Mouse (Mus musculus) embryonic facial prominence, embryonic 11.5 days (tissue): Measurements from ENCODE around the gene Msrb1. TPM values are rescaled to one million over a fixed set of nuclear protein-coding genes. Genes with fewer than 3 reads are reported as not detected.
A peak's percentile ranks its signal among the peaks of the same experiment; 100 is the strongest.

Source experiments
- ATAC-seq: fragments of 200-750 bp; cut with Nextera tagmentation; replicated peaks from 2 replicates; pipeline ENCODE4 v1.8.0; 2017; ENCODE audit warnings: low read depth; ENCODE audit not compliant: insufficient number of reproducible peaks, low FRiP score, low TSS enrichment
- DNase-seq: peaks from one replicate; pipeline ENCODE4 v3.0.0-alpha.2; 2015; ENCODE audit warnings: low spot score
- H3K27ac ChIP-seq: fragments of 300-500 bp; sonication (generic); replicated peaks from 2 replicates; pipeline ENCODE4 v1.5.1; 2014; ENCODE audit warnings: mild to moderate bottlenecking, low read depth, low read length, control low read depth
- H3K27me3 ChIP-seq: fragments of 300-500 bp; sonication (generic); 2 replicates; pipeline ENCODE4 v1.6.1; 2014; ENCODE audit warnings: mild to moderate bottlenecking, low read length, moderate library complexity, mixed read lengths; ENCODE audit not compliant: control insufficient read depth, insufficient read depth
- H3K36me3 ChIP-seq: fragments of 300-500 bp; sonication (generic); replicated peaks from 2 replicates; pipeline ENCODE4 v1.6.1; 2014; ENCODE audit warnings: low read depth, mild to moderate bottlenecking, low read length, moderate library complexity, mixed read lengths; ENCODE audit not compliant: control insufficient read depth, insufficient read depth
- H3K4me1 ChIP-seq: fragments of 300-500 bp; sonication (generic); 2 replicates; pipeline ENCODE4 v1.6.1; 2014; ENCODE audit warnings: low read length, mixed read lengths; ENCODE audit not compliant: control insufficient read depth, insufficient read depth
- H3K4me2 ChIP-seq: fragments of 300-500 bp; sonication (generic); 2 replicates; pipeline ENCODE4 v1.6.1; 2014; ENCODE audit warnings: low read depth, mild to moderate bottlenecking, control low read depth, low read length, moderate library complexity
- H3K4me3 ChIP-seq: fragments of 300-500 bp; sonication (generic); 2 replicates; pipeline ENCODE4 v1.5.1; 2014; ENCODE audit warnings: low read depth, low read length, control low read depth
- H3K9ac ChIP-seq: fragments of 300-500 bp; sonication (generic); replicated peaks from 2 replicates; pipeline ENCODE4 v1.6.1; 2014; ENCODE audit warnings: mild to moderate bottlenecking, control low read depth, low read length
- H3K9me3 ChIP-seq: fragments of 300-500 bp; sonication (generic); replicated peaks from 2 replicates; pipeline ENCODE4 v1.6.1; 2016; ENCODE audit warnings: mild to moderate bottlenecking, low read length, inconsistent platforms, mixed read lengths; ENCODE audit not compliant: control insufficient read depth
- WGBS: fragments of 180-500 bp; shearing (Covaris S2); extraction: QIAGEN DNeasy Blood & Tissue Kit; methylation state at CpG from one replicate; pipeline ENCODE4 v1.1.7; 2014; 5-methylcytosine and 5-hydroxymethylcytosine counted together
- polyA plus RNA-seq: library from polyadenylated mRNA; unstranded; fragments of >200 nt; fragmentation: Nextera tagmentation; extraction: Ambion mirVana; gene quantifications from 2 replicates; pipeline ENCODE4 v1.2.1, GENCODE M21; 2014

Msrb1 gene
- 23.6 and 24.3 TPM in 2 replicates for polyA plus RNA-seq

DNA sequence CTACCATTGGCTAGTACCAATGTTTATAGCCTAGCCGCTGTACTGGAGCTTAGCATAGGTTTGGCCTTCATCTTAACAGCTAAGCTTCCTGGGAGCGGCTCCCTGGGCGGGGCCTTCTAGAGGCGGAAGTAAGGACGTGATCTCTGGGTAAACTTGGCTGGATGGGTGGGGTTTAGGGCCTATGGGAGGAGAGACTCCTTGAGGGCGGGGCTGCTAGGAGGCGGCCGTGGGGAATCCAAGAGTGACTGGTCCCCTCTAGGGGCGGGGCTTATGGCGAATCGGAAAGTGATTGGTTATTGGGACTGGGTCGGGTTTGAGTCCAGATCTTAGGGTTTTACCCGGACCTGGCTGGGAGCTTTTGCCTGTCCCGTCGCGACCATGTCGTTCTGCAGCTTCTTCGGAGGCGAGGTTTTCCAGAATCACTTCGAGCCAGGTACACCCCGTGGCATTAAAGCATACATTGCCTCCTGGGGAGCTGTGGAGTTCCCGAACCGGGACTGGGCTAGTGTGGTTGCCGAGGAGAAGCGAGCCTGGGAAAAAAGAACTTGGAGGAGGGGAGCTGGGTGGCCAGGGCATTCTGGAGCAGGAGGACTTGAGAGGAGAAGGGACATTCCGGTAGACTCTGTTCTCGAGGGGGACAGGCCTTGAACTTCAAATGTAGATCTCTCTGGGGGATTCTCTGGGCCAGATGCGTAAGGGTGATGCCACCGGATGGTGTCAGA lies at the start of gene Msrb1:
Gene Msrb1 (plus strand): TSS at position 313 of the 722 bp plus-strand sequence.
- Histone ChIP-seq H3K36me3 (no peaks in the 10 kb centered on the region), H3K27me3 (no peaks in the 10 kb centered on the region), H3K4me2 (peak within 1 kb of the TSS; percentile 73), H3K9ac (peak within 1 kb of the TSS; percentile 64), H3K9me3 (no peaks in the 10 kb centered on the region), H3K4me1 (no peaks in the 10 kb centered on the region), H3K4me3 (peak within 1 kb of the TSS; percentile 59), H3K27ac (no peak within 1 kb of the TSS; the same call in 1 of the 2 replicates)
- WGBS = 1% methylated on average over 29 of the region's 29 CpGs
- ATAC-seq (peak; percentile 93), DNase-seq (peak; percentile 99)

DNA sequence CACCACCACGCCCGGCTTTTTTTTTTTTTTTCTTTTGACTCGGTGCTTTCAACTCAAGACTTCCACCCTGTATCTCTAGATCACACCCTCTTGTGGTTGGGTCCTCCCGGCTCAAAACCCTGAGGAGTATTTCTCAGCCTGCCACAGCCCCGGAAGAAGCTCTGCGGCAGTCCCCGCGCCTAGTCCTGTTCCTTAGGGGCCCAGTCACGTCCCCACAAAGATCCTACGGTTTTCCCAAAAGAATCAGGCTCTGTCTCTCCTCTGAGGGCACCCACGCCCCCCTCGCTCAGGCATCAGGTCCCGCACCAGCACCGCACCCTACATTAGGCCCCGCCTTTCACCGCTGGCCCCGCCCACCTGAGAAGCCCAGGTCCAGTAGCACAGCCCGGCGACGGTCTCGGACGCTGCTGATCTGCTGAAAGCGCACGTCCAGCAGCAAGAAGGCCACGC lies 49.3 kb upstream of the Msrb1 start:
- peak; percentile 33 for DNase-seq
- Histone ChIP-seq H3K4me3 (peak overlapping the region; percentile 25), H3K4me1 (peaks cover 4% of the 10 kb centered on the region), H3K27ac (no peak overlapping the region), H3K9me3 (no peaks in the 10 kb centered on the region), H3K9ac (peak overlapping the region; percentile 32; the same call in 1 of the 2 replicates), H3K4me2 (peak overlapping the region; percentile 48), H3K27me3 (peaks cover 36% of the 10 kb centered on the region), H3K36me3 (peaks cover under 1% of the 10 kb centered on the region)
- no peak for ATAC-seq
- 2% methylated on average over 24 of the region's 25 CpGs for WGBS

DNA sequence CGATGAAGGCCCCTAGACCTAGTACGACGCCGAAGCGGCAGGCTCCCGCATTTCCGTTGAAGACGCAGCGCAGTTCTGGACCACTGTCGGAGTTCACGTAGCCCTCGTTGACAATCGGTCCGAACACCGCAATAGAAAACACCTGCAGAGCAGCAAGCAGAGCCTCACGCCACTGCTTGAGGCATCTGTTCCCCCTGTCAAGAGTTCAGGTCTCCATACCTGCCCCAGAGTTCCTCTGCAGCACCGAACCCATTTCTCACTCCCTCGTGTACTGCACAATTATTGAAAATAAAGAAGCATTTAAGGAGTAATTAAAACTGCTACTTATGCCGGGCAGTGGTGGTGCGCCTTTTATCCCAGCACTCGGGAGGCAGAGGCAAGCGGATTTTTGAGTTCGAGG lies 48.8 kb upstream of the Msrb1 start:
- Histone ChIP-seq H3K9me3 (no peaks in the 10 kb centered on the region), H3K27me3 (peaks cover 36% of the 10 kb centered on the region), H3K27ac (no peak overlapping the region), H3K4me1 (peaks cover 4% of the 10 kb centered on the region), H3K9ac (peak overlapping the region; percentile 32; the same call in 1 of the 2 replicates), H3K4me2 (peak overlapping the region; percentile 48), H3K4me3 (peak overlapping the region; percentile 25), H3K36me3 (peaks cover 4% of the 10 kb centered on the region; the same call in 1 of the 2 replicates)
- 15% methylated on average over 23 of the region's 23 CpGs for WGBS
- ATAC-seq = no peak
- DNase-seq = no peak

DNA sequence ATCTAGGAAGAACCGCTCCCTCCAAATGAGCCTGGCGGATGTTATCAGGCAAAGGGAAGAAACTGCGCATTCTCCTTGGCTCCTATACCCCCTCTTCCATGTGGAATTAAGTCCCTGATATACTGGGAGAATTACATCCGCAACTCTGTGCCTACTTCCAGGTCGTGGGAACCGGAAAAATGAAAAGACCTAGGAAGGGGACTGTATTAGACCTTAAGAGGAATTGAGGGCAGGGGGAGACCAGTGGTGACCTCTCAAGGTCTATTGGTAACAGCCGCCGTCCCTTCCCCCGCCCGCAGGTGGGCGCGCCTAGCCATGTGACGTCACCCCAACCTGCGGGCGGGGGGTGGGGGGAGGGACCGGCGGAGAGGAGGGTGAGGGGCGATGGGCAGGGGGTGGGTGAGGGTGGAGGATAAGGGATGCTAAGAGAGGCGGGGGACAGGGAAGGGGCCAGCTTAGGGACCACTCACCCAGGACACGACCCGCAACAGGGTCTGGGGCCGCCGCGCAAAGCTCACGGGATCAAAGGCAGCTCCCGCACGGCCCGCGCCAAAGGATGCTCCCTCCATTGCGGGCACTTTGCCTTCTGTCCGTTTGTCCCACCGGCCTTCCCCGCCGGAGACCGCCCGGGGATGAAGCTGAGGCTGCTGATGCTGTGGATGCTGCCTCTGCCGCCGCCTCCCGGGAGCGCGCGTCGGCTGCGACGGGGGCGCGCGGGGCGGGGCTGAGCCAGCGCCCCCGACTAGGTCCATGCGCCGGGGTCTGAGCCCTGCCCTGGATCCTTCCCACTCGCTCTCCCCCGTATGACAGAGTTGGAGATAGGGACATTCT lies 47.0 kb upstream of the Msrb1 start, which contains the start of gene Syngr3:
Gene Syngr3 (minus strand): TSS at position 705 of the 831 bp plus-strand sequence.
- no peak for ATAC-seq
- no peaks in the 10 kb centered on the region for H3K9me3 ChIP-seq
- H3K9ac ChIP-seq = peak within 1 kb of the TSS; percentile 63
- H3K27me3 ChIP-seq = peaks cover 36% of the 10 kb centered on the region
- peak within 1 kb of the TSS; percentile 65 for H3K4me3 ChIP-seq
- under 1% methylated on average over 51 of the region's 55 CpGs for WGBS
- no peak within 1 kb of the TSS for H3K27ac ChIP-seq
- H3K4me2 ChIP-seq = peak within 1 kb of the TSS; percentile 93
- H3K4me1 ChIP-seq = peaks cover 4% of the 10 kb centered on the region
- peaks cover 8% of the 10 kb centered on the region for H3K36me3 ChIP-seq
- DNase-seq = peak; percentile 54

DNA sequence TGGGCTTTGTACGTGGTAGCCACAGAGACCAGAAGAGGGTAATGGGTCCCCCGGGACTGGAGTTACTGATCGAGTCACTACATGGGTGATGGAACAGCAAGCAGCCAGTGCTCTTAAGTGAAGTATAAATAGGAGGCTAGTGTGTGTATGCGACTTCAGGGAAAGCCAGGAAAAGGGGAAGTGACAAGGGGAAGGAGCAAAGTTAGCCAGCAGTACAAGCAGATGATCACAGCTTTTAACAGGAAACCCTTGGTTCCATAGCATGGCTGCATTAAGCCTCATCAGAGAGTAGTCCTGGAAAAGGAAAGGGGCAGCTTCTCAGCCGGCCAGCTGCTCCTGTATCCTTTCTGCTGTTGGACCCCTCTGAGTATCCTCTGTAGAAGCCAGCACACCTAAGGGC lies 44.1 kb upstream of the Msrb1 start:
- H3K36me3 ChIP-seq = peaks cover 8% of the 10 kb centered on the region
- H3K4me3 ChIP-seq = no peak overlapping the region
- no peak for DNase-seq
- peaks cover 33% of the 10 kb centered on the region for H3K27me3 ChIP-seq
- WGBS = 82% methylated on average over 5 of the region's 5 CpGs
- no peak overlapping the region for H3K27ac ChIP-seq
- H3K9me3 ChIP-seq = no peaks in the 10 kb centered on the region
- ATAC-seq = no peak
- H3K4me1 ChIP-seq = peaks cover under 1% of the 10 kb centered on the region
- H3K9ac ChIP-seq = no peak overlapping the region
- H3K4me2 ChIP-seq = no peak overlapping the region

DNA sequence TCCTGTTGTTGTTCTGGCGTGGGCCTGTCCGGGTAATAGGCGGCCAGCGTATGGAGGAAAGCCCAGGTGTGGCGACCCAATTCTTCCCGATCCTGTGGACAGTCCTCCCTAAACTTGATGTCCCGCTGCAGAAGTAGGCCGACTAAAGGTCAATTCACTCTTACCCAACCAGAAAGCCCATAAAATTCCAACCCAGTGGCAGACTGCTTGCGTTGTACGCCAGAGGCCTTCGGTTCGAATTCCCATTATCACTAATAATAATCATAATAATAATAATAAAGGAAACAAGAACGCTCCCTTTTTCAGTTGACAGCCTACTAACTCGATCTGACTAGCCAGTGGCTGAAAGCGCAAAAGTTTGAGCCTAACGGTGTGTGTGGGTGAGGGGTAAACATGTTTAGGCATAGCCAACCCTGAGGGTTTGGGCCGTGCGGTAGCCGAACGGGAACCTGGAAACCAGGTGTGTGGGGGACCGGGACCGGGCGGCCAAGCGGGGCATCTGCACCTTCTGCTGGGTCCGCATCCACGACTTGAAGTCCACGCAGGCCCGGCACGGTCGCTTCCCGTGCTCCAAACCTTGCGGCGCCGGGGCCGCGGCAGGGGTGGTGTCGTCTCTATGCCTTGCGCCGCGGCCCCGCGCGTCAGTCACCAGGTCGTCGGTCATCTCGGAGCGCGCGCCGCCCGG lies 41.0 kb upstream of the Msrb1 start:
- H3K27ac ChIP-seq = peak overlapping the region; percentile 78
- H3K9me3 ChIP-seq = no peaks in the 10 kb centered on the region
- no peaks in the 10 kb centered on the region; the same call in 1 of the 2 replicates for H3K4me1 ChIP-seq
- H3K4me3 ChIP-seq = peak overlapping the region; percentile 81
- ATAC-seq = peak; percentile 31
- peaks cover 2% of the 10 kb centered on the region for H3K27me3 ChIP-seq
- peak overlapping the region; percentile 76 for H3K4me2 ChIP-seq
- H3K9ac ChIP-seq = peak overlapping the region; percentile 92
- DNase-seq = no peak
- peaks cover 8% of the 10 kb centered on the region for H3K36me3 ChIP-seq
- 8% methylated on average over 46 of the region's 51 CpGs for WGBS

DNA sequence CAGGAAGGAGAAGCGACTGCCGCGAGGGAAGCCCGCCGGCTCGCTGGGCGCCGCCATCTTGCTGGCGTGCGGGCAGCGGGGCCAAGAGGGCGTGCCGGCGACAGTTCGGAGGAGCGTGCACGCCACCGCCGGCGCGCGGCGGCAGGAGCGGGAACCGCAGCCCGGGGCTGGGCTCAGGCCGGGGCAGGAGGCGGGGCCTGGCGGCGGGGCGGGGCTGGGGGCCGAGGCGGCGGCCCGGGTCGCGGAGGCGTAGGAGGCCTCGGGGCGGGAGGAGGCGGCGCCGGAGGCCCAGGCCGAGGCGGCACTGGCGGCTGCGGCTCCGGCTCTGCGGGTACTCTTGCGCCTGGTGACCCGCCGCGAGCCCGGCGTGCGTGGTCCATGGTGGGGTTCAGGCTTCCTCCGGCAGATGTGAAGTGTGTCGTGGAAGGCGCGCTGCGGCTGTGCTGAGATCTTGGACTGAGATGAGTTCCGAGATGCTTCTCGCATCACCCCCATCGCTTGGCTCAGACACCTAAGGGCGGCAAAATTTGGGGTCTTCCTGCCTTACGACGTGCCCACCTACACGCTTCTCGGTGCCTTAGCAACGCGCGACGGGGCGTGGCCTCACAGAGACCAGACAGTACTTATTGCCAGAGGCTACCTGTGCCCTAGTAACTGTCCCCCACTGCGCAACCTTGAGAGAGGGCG lies 40.3 kb upstream of the Msrb1 start, which contains the start of the genes Gfer and Noxo1:
Gene Gfer (minus strand): TSS at position 146 of the 687 bp plus-strand sequence.
Gene Noxo1 (plus strand): TSS at position 224 of the 687 bp plus-strand sequence.
- under 1% methylated on average over 49 of the region's 76 CpGs for WGBS
- H3K36me3 ChIP-seq = peaks cover 12% of the 10 kb centered on the region
- H3K4me3 ChIP-seq = peak within 1 kb of the TSS; percentile 81
- H3K9me3 ChIP-seq = no peaks in the 10 kb centered on the region
- peak within 1 kb of the TSS; percentile 78 for H3K27ac ChIP-seq
- H3K27me3 ChIP-seq = no peaks in the 10 kb centered on the region
- H3K9ac ChIP-seq = peak within 1 kb of the TSS; percentile 92
- ATAC-seq (peak; percentile 86), DNase-seq (peak; percentile 91)
- H3K4me1 ChIP-seq = no peaks in the 10 kb centered on the region; the same call in 1 of the 2 replicates
- peak within 1 kb of the TSS; percentile 76 for H3K4me2 ChIP-seq
